Mouse (Mus musculus): ENCODE measurements around the gene Aph1b.
A peak's percentile ranks its signal among the peaks of the same experiment; 100 is the strongest.
"Not testable (repeated sequence)": the region's sequence is repeated elsewhere in the genome, so short reads cannot be mapped to it uniquely, and the experiment has no call there.

Aph1b gene

DNA sequence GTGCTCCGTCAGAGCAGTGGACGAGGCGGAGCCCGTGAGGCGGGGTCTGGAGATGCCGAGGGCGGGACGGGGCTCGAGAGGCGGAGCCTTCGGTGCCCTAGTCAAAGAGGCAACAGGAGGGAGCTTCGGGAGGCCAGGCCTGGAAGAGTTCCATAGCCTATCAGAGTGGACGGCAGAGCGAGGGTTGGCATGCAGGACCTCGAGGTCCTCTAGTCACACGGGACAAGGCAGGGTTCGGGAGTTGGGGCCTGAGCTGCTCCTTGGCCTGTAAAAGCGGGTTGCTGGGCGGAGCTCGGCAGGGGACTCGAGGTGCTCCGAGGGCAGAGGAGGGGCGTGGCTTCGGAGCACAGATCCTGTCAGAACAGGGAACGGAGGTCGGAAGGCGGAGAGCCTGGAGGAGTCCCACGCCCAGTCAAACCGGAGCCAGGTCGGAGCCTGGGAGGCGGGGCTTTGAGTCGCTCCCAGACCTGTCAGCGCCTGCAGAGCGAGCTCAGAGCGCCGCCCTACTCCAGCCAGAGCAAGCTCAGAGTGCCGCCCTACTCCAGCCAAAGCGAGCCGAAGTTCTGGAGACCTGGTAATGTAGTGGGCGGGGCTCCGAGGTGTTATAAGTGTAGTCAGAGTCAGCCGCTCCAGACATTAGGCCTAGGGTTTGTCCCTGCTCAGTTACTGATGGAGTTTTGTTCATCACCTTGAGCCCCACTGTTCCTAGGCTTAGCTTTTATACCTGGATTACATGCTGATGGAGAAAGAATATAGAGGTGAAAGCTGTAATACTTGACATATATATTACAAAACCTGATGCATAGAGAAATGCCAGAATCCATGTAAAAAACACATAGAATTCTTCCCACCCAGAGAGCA lies at the start of gene Aph1b:
TSS of gene Aph1b (minus strand) at position 27 of the 861 bp plus-strand sequence.
- DNase-seq: peak; percentile 91

DNA sequence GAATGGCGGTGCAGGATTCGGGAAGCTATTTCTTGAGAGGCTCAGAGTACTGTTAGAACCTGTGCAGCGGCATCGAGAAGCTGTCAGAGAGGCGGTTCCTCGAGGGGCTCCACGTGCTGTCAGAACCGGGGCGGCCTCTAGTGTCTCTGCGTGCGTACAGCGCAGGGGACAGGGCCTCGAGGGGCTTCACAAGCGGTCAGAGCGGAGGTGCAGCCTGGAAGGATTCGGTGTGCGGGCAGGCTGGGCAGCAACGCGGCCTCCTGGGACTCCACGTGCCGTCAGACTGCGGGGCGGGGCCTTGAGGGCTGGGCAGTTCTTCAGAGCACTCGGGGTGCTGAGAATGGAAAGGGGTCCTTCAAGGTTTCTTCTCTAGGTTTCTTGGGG lies 39.8 kb upstream of the Aph1b start:
- no peak for DNase-seq

DNA sequence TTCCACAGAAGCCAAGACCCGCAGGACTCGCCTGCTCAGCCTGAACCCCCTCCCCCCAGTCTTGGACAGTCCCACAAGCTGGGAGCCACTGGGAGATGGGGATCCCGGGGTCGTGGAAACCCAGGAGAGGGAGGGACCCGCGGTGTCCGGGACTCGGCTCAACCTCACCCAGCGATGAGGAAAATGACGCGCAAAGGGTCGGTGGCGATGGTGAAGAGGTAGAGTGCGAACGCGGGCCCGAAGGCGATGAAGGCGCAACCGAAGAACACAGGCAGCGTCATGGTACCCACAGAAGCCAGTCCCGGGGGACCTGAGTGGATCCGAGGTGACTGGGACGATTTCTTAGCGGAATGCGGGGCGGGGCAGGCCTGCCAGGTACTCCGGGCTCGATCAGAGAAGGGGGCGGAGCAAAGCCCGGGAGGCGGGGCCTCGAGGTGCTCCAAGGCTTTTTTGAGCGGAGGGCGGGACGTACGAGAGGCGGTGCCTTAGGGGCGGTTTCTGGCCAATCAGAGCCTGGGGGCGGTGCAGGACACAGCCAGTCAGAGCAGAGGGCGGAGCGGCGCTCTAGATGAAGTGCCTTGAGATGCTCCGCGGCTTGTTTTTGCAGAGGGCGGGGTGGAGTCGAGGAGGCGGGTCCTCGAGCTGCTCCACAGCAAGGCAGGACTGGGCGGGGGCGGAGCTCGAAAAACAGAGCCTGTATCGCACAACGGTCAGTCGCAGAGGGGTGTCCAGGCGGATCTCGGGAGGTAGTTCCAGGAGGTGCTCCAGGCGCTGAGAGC lies 39.2 kb upstream of the Aph1b start, which contains the start of gene Aph1c:
TSS of gene Aph1c (minus strand) at position 409 of the 779 bp plus-strand sequence.
- peak; percentile 99 to 100 for DNase-seq

DNA sequence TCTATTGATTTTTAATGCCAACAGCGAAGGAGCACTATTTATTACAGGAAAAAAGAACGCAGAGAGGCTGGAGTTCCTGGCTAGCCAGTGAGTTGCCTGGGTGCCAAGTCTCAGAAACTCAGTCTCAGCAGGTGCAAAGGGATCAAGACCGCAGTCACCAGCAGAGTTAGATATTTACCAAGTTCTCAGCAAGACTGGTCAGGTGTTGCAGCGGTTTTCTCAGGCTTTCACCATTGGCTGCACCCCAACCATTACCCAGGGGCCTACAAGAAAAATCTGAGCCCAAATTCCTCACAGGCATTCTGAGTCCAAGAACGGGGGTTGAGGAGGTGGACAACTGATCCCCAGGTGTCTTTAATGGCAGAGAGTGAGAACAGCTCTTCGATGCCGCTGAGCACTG lies 38.6 kb upstream of the Aph1b start:
- peak in 1 of 2 experiments; percentile 5 for DNase-seq

DNA sequence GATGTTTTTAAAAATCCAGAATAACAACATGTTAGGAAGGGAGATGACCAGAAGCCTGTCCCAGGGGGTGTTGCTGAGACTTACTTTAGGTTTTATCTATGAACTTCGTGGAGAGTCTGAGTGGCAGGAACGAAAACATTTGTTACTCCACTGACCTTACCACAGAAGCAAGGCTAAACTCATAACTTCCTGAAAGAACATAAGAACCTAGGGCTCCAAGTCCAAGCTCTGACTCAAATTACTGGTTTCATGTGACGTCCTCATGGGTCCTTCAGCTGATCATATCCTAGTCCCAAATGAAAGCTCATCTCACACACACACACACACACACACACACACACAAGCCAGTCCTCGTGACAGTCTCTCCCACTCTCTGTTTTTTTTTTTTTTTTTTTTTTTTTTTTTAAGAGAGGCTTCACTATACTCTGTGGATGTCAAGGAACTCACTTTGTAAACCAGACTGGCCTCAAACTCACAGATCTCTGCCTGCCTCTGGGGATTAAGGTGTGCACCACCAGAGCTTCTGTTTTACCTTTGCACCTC lies 37.1 kb upstream of the Aph1b start:
- peak in 1 of 2 experiments; percentile 12 for DNase-seq

DNA sequence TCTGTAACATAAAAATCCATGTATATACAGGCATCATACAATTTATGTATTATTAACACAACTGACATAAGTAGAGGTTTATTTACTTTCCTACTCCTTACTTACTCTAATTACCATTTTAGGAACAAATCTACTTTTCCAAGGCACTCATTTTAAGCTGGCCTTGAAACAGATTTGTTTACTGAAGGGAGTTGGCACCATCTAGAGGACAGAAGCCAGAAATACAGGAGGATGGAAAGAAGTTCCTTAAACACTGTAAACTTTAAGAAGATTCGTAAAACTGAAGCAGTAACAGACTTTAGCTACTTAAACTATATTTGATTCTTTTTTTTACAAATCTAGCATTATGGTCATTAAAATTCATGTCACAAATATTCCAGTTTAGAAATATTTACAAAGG lies 30.7 kb upstream of the Aph1b start:
- peak; percentile 42 to 51 for DNase-seq

DNA sequence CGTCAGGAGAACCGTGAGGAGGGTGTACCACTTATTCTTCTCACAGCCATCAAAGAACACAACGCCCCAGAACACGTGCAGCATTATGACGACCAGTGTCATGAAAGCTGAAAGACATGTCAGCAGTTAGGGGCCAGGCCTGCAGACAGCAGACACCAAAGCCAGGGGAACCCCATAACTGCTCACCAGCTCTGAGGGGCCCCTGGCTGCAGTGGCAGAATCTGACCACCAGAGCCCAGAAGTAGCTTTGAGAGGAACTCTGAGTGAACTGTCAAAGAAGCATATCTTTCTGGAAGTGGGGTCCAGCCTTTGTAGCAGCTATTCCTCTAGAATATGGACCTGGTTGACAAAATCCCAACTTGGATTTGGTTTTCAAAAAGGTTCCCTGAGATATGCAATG lies 27.0 kb upstream of the Aph1b start:
- peak; percentile 23 to 25 for DNase-seq

DNA sequence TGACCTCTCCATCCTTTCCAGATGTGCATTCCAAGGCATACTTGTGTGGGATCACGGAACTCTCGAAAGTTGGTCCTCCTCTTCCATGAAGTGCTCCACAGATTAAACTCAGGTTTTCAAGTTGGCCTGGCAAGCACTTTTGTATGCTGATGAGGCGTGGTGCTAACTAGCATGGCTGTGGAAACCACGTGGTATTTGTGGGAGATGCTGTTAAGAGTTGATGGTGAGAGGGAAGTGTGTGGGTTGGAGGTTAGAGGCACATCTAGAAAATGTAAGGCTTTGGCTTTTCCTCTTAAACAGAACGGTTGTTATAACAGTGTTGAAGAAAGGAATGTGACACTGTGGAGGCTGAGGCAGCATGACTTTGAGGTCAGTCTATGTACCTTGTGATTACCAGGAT lies 25.7 kb upstream of the Aph1b start:
- DNase-seq: no peak

DNA sequence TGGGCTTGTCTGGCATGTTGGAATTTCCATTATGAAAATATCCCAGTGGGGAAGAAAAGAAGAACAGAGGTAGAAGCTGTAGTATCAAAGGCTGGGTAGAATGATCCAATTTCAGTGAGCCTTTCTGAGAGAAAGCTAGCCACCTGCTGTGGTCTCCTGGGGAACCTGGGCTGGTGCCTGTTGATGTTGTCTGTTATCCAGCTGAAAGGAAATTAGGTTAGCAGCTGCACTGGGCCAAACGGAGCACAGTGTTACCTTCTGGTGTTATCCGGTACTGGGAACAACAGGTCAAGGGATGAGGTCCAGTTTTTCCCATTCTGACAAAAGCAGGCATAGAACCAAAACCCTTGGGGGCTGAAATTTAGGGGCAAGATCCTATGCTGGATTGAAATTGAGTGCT lies 18.1 kb upstream of the Aph1b start:
- no peak for DNase-seq

DNA sequence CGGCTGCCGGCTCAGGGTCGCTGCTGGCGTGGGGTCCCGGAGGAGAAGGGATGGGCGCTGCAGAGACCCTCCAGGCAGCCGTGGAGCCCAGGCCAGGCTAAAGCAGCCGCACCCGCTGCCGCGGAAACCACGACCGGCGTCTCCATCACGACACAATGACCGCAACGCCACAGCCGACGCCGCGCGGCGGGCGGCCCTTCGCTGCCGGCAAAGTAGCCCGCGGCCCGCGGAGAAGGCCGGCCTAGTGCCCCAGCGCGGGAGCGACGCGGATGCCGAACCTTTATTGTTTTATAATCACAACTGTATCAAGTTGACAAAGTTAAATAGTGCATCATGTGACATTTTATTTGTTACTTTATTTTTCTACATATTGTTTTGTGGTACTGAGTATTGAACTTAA lies 10.7 kb upstream of the Aph1b start:
- DNase-seq: not testable (repeated sequence)

DNA sequence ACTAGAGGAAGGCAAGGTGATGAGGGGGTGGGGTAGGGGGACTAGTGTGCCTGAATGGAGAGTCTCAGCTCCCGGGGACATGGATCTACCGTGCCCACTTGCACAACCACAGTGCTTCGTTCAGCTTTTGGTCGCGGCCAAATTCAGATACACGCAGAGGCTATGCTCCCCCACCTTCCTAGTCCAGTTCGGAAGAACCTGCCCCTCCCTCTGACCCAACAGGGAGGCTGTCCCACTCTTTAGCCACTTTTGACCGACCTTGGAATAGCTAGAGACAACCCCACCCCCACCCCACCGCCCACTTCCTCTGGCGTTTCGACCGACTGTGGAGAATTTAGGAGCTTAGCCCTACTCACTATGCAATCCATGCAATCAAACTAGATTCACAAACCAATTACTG lies 6.7 kb upstream of the Aph1b start:
- DNase-seq: no peak

DNA sequence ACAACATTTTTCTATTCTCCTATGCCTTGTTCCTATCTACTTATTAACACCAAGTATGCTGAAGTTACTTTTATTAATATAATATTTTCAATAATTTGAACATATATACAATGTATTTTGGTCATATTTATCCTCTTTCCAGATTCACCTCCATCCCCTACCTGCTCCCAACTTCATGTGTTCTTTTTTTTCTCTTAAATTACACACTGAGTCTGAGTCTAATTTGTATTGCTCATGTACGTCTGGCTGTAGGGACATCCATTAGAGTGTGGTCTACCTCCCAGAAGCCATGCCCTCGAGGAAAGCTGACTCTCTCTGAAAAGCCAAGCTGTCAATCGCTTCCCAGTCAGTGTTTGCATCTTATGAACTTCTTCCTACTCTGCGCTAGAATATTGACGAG lies 1.4 kb upstream of the Aph1b start, which contains the start of gene Gm10647:
TSS of gene Gm10647 (plus strand) at position 301 of the 400 bp plus-strand sequence.
- no peak for DNase-seq

DNA sequence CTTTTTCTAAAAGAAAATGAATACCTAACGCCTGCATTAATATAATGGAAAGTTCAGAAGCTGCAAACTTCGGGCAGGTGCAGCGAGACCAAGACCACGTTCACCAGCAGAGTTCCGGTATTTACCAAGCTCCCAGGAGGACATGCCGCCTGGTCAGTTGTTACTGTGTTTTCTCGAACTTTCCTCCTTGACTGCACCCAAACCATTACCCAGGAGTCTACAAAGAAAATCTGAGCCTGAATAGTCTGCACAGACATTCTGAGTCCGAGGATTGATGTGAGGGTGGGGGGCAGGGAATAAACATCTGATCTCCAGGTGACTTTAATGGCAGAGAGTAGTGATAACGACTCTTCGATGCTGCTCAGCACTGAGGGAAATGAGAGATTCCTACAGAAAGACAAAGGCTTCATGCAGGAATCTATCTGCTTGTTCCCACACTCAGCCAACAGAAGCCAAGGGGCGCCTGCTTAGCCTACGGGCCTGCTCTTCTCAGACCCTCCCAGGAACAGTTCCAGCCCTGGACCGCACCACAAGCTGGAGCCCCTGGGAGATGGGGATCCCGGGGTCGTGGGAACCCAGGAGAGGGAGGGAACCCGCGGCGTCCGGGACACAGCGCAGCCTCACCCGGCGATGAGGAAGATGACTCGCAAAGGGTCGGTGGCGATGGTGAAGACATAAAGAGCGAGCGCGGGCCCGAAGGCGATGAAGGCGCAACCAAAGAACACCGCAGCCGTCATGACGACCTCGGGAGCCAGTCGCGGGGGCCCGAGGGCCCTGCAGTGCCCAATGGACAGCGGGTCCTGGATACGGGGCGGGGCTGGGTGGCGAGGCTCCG lies 444 bp downstream of the Aph1b start:
- no peak for DNase-seq

DNA sequence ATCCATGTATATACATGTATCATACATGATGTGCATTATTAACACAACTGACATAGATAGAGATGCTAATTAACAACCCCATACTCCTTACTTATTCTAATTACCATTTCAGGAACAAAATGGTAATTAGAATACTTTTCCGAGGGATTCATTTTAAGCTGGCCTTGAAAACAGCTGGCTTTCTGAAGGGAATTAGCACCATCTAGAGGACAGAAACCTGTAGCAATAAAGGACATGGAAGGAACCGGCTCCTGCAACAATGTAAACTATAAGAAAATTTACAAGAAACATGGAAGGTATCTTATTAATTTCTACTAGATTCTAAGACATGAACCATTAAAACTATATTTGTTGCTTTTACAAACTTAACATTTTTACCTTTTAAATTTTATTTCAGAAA lies 7.5 kb downstream of the Aph1b start:
- DNase-seq: no peak

DNA sequence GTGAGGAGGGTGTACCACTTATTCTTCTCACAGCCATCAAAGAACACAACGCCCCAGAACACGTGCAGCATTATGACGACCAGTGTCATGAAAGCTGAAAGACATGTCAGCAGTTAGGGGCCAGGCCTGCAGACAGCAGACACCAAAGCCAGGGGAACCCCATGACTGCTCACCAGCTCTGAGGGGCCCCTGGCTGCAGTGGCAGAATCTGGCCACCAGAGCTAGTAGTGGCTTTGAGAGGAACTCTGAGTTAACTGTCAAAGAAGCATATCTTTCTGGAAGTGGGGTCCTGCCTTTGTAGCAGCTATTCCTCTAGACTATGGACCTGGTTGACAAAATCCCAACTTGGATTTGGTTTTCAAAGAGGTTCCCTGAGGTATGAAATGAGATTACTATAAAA lies 10.7 kb downstream of the Aph1b start:
- DNase-seq: peak; percentile 46 to 51

DNA sequence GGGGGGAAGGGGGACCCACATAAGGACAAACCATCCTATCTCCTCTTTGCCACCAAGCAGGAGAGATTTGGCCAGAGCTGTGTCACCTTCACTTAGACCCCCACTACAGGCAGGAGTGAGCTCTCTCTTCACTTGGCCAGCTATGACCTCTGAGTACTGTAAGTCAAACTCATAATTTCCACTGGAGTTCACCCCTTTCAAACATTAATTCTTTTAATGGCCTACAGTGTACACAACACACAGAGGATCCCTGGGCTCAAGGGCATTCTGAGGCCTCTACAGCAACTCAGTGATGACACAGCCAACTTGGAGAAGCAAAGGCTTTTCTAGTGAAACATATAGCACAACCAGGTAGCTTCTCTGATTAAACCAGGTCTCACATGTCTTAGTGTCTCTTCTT lies 24.6 kb downstream of the Aph1b start:
- DNase-seq: no peak

DNA sequence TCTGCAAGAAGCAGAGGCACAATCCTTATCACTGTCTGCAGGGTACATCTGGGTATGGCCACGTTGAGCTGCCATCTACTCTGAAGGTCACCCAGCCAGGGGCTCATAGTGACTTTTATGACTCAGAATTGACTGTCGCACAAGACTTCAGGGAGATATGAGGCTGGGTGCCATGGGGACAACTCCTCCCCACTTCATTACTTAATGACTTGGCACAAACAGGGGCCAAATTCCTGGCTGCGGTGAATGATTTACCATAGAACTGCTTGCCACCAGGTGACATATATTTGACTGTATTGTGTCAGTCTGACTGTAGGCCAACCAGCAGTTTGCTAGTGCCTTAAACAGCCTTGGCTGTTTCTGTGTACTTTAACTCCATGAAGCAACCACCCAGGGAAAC lies 26.0 kb downstream of the Aph1b start:
- no peak for DNase-seq

DNA sequence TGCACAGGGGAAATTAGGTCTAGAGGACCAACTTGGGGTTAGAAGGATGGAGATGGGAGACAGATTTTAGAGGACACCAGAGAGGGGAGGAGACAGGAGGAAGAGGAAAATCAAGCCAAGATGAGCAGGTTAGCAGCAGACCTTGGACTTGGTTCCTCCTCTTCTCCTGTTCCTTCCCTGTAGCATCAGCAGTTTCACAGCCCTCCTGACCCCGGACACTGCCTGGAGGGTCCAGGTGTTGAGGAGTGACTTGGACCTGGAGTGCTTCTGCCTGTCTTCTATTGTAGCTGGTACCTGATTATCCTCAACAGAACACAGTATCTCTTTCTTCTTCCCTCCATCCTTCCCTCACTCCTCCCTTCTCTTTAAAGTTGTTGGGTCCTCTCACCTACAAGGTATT lies 26.6 kb downstream of the Aph1b start:
- DNase-seq: no peak

DNA sequence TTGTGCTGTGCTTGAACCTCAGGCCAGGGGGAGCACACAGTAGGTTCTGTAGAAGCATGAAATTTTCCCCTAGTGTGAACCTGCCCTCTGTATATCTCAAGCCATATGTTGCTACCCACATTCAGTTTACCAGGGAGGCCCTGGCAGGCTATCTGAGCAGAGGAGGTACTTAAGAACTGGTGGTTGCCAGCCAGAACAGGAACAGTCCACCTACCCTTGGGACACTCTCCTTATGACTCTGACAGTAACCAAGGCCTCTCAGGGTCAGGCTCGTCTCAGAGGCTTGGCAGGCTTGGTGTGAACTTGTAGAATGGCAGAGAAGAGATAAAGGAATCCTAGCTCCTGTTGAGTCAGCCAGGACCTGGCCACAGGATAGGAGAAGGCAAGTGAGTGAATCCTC lies 34.3 kb downstream of the Aph1b start:
- DNase-seq: no peak

DNA sequence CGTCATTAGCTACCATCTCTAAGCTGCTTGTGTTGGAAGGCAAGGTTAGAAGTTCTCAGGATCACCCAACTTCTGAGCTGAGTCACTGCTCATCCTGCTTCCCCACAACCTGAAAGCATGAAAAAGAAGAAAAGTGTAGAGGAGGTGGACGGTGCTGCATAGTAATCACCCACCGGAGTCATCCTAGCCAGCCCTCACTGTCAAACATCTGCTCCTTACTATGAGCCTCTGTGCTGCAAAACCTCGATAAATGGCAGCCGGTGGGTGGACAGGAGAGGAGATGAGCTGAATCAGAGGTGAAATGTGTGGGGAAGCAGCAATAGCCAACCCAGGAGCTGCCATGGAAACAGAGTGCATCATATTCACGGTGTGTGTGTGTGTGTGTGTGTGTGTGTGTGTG lies 42.4 kb downstream of the Aph1b start:
- DNase-seq: no peak

DNA sequence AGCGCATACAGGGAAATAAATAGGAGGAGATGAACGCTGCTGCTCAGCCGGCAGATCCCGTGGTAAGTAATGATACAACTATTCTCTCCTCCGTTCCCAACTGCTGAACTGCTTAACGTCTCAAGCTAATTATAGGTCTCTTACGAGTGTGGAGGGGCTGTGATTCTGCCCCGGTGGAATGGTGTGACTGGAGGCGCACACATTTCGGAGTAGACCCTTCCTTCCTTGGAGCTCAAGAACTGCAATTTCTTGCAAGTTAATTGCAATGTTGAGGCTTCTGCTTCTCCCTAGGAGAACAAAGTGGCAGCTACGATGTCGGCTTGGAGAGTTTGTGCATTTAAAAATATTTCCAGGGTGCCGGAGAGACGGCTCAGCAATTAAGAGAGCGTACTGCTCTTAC lies 46.9 kb downstream of the Aph1b start:
- no peak for DNase-seq

DNA sequence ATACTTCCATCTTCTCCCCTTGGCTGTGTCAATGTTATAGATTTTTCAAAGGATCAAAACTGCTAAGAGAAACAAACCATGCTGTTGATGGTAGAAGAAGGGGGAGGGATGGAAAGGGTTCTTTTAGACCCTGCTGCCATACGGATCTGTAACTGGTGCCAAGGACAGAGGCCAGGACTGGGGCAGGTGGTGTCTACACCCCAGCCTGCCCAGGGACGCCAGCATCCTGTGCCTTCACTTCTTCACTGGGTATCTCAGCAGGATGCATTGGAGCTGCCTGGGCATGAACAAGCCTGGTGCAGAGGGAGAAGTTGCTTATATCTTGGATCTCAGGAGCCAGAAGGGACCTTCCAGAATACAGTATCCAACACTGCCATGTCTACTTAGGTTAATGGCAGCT lies 50.8 kb downstream of the Aph1b start:
- no peak for DNase-seq

DNA sequence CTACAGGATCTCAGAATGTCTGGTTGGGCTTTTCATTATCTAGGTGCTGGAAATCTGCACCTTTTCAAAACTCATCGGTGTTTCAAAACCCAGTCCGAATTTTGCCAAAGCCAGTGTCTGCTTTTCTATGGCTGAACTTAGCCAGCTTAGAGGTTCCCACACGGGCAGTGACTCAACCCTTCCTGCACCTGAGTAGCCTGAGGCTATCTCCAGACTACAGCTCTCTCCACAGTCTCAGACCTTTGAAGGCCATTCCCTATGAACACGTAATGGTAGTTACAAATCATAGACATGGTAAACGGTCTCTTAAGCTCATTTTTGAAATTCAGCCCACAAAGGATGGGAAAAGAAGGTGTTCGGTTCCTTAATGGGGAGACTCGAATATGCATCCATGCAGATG lies 55.8 kb downstream of the Aph1b start:
- DNase-seq: no peak

All from B cell, adult 2 months (primary cell).